Mouse (Mus musculus) ES-E14 (cell line): ENCODE measurements around the gene Vmn1r68. TPM values are rescaled to one million over a fixed set of nuclear protein-coding genes. Genes with fewer than 3 reads are reported as not detected.

Source experiments
- DNase-seq: peaks from one replicate; pipeline ENCODE4 v3.0.0-alpha.2; 2013; ENCODE audit warnings: low read depth, low spot score
- H3K27ac ChIP-seq: 2 replicates; pipeline ENCODE4 v1.5.1; 2012; ENCODE audit warnings: low read depth, mild to moderate bottlenecking, low read length, moderate library complexity, mixed read lengths; ENCODE audit not compliant: poor library complexity, insufficient read depth, severe bottlenecking
- H3K36me3 ChIP-seq: 2 replicates; pipeline ENCODE4 v1.6.1; 2012; ENCODE audit warnings: mild to moderate bottlenecking, low read length, moderate library complexity, mixed read lengths; ENCODE audit not compliant: control insufficient read depth, poor library complexity, insufficient read depth, severe bottlenecking
- H3K4me1 ChIP-seq, 2 experiments: fragments of 150-350 bp in 1 of 2; sonication (generic) in 1 of 2; 2 replicates each; pipeline ENCODE4 v1.6.1; 2012; ENCODE audit warnings: low read length in 2 of 2, mild to moderate bottlenecking in 1 of 2, mixed read lengths in 1 of 2; ENCODE audit not compliant: control insufficient read depth in 2 of 2, insufficient read depth in 2 of 2, poor library complexity in 1 of 2
- H3K4me3 ChIP-seq, 2 experiments: fragments of 150-350 bp in 1 of 2; sonication (generic) in 1 of 2; 2 replicates each; pipeline ENCODE4 v1.5.1; 2012; ENCODE audit warnings: low read length in 2 of 2, low read depth in 1 of 2, mild to moderate bottlenecking in 1 of 2, mixed read lengths in 1 of 2; ENCODE audit not compliant: insufficient read depth in 1 of 2, poor library complexity in 1 of 2, severe bottlenecking in 1 of 2
- H3K9ac ChIP-seq: 2 replicates; pipeline ENCODE4 v1.6.1; 2012; ENCODE audit warnings: low read depth, mild to moderate bottlenecking, low read length, mixed read lengths; ENCODE audit not compliant: poor library complexity, insufficient read depth, severe bottlenecking
- H3K9me3 ChIP-seq: fragments of 150-350 bp; sonication (generic); 2 replicates; pipeline ENCODE4 v1.6.1; 2012; ENCODE audit warnings: low read depth, mild to moderate bottlenecking, low read length; ENCODE audit not compliant: control insufficient read depth, insufficient read depth
- CHD2 ChIP-seq: IDR thresholded peaks from 2 replicates; pipeline ENCODE4 v1.6.1; 2014; ENCODE audit warnings: mild to moderate bottlenecking, low read depth, low read length, inconsistent platforms
- HCFC1 ChIP-seq: IDR thresholded peaks from 2 replicates; pipeline ENCODE4 v1.6.1; 2012; ENCODE audit warnings: low read length, inconsistent platforms, borderline replicate concordance; ENCODE audit not compliant: insufficient read depth
- MAFK ChIP-seq: IDR thresholded peaks from 2 replicates; pipeline ENCODE4 v1.6.1; 2014; ENCODE audit warnings: mild to moderate bottlenecking, low read depth, low read length, inconsistent platforms; ENCODE audit not compliant: insufficient read depth
- ZC3H11A ChIP-seq: IDR thresholded peaks from 2 replicates; pipeline ENCODE4 v1.6.1; 2012; ENCODE audit warnings: low read depth, mild to moderate bottlenecking, inconsistent platforms, low read length, borderline replicate concordance
- ZNF384 ChIP-seq: IDR thresholded peaks from 2 replicates; pipeline ENCODE4 v1.6.1; 2012; ENCODE audit warnings: low read depth, low read length, inconsistent platforms
- in situ Hi-C, 2 experiments: fragments of 600-800 bp; cut with MboI; formaldehyde crosslinking; loops; one replicate each; pipeline ENCODE4 v1.15.1; 2025; ENCODE audit warnings: low sequenced_read_pairs in 2 of 2, inconsistent platforms in 1 of 2; ENCODE audit not compliant: unreplicated experiment in 2 of 2
- total RNA-seq: library from RNA; depleted of rRNA; stranded (reverse); fragments of 300-350 nt; gene quantifications from 2 replicates; pipeline ENCODE4 v1.2.3, GENCODE M21; 2012; rRNA removed

Gene Vmn1r68
- not detected in 2 replicates for total RNA-seq

- no peak within 1 kb of the TSS for H3K4me3 ChIP-seq
- no peaks in the 10 kb centered on the region for H3K4me1 ChIP-seq
- H3K36me3 ChIP-seq = no peaks in the 10 kb centered on the region
- TF ChIP-seq MAFK (no peak), CHD2 (no peak), ZNF384 (no peak), HCFC1 (no peak), ZC3H11A (no peak)
- no peaks in the 10 kb centered on the region for H3K9me3 ChIP-seq
- no peak within 1 kb of the TSS for H3K27ac ChIP-seq
- no peak within 1 kb of the TSS for H3K9ac ChIP-seq
- no peak for DNase-seq
- in situ Hi-C loops = no loop called here
Measured at GRCm38 (mm10) chr7:10558385-10558784, at the start of gene Vmn1r68. Gene Vmn1r68, minus strand, starts transcription at chr7:10558485.

GRCm38 (mm10) chr7:10495578-10495977 lies 62.7 kb downstream of the Vmn1r68 start:
- Histone ChIP-seq H3K9ac (no peak overlapping the region), H3K9me3 (no peaks in the 10 kb centered on the region), H3K27ac (no peak overlapping the region), H3K4me3 (no peak overlapping the region), H3K36me3 (peaks cover 3% of the 10 kb centered on the region; the same call in 1 of the 2 replicates), H3K4me1 (peaks cover 0 to 2% of the 10 kb centered on the region in 2 experiments; a peak in 1 of 4 replicates)
- TF ChIP-seq HCFC1 = no peak
- TF ChIP-seq ZC3H11A = no peak
- no peak for TF ChIP-seq MAFK
- in situ Hi-C loops = no loop called here
- no peak for DNase-seq

- H3K27ac ChIP-seq = no peak within 1 kb of the TSS
- in situ Hi-C loops = no loop called here
Measured at GRCm38 (mm10) chr7:10494786-10495521, 63.3 kb downstream of the Vmn1r68 start, which contains the start of gene Zik1. Gene Zik1, minus strand, starts transcription at chr7:10495394.

GRCm38 (mm10) chr7:10480588-10481233 lies 77.6 kb downstream of the Vmn1r68 start:
- Histone ChIP-seq H3K4me3 (peak overlapping the region; percentile 39 to 53; a peak in 3 of 4 replicates), H3K36me3 (no peaks in the 10 kb centered on the region), H3K9me3 (no peaks in the 10 kb centered on the region), H3K9ac (no peak overlapping the region), H3K4me1 (no peaks in the 10 kb centered on the region), H3K27ac (no peak overlapping the region)
- in situ Hi-C loops = no loop called here
- TF ChIP-seq HCFC1 (peak; percentile 83), ZC3H11A (no peak)
- DNase-seq = no peak

More at GRCm38 (mm10) chr7:10494786-10495521, 63.3 kb downstream of the Vmn1r68 start, which contains the start of gene Zik1:
- peak; percentile 70 for DNase-seq
- Histone ChIP-seq H3K9ac (peak within 1 kb of the TSS; percentile 88), H3K4me1 (peaks cover 0 to 2% of the 10 kb centered on the region in 2 experiments; a peak in 1 of 4 replicates), H3K36me3 (peaks cover 3% of the 10 kb centered on the region; the same call in 1 of the 2 replicates), H3K4me3 (peak within 1 kb of the TSS; percentile 78 to 89), H3K9me3 (no peaks in the 10 kb centered on the region)
- no peak for TF ChIP-seq ZC3H11A
- no peak for TF ChIP-seq MAFK
- peak; percentile 65 for TF ChIP-seq CHD2
- no peak for TF ChIP-seq ZNF384
- peak; percentile 93 for TF ChIP-seq HCFC1
